Mouse (Mus musculus): ENCODE results near the gene Gm28047. TPM values are rescaled to one million over a fixed set of nuclear protein-coding genes. Genes with fewer than 3 reads are reported as not detected.
A peak's percentile ranks its signal among the peaks of the same experiment; 100 is the strongest.

Gene Gm28047
- total and polyA plus RNA-seq, 2 experiments from 2014 or later: not detected

GRCm38 (mm10) chr15:102562491-102562890 lies 62.4 kb downstream of the Gm28047 start:
- TF ChIP-seq EP300 (IDR thresholded peaks at IDR 0.05; ENCODE audit: low read depth): no peak
- no peak for TF ChIP-seq CTCF (IDR thresholded peaks at IDR 0.05; ENCODE audit: low read depth)
- ATAC-seq (ENCODE audit: insufficient read depth, low read depth) (no peak), DNase-seq (ENCODE audit: low spot score) (no peak)
- H3K4me1 ChIP-seq (ENCODE audit: control insufficient read depth, insufficient read depth): no peaks in the 10 kb centered on the region
- peaks cover 12% of the 10 kb centered on the region for H3K36me3 ChIP-seq (replicated peaks; ENCODE audit: control insufficient read depth, insufficient read depth, low read length)
- no peak overlapping the region for H3K27ac ChIP-seq (ENCODE audit: low read depth)
- H3K9me3 ChIP-seq (replicated peaks; ENCODE audit: control insufficient read depth, low read length): no peaks in the 10 kb centered on the region
- no peaks in the 10 kb centered on the region for H3K27me3 ChIP-seq (ENCODE audit: control insufficient read depth, insufficient read depth, low read length)
- no peak overlapping the region for H3K9ac ChIP-seq (replicated peaks; ENCODE audit: low read depth, low read length)
- no peak overlapping the region for H3K4me2 ChIP-seq (ENCODE audit: low read depth, low read length)
- 86% methylated on average over 1 of the region's 1 CpGs for WGBS
- no peak overlapping the region for H3K4me3 ChIP-seq (ENCODE audit: low read depth, low read length)

DNA sequence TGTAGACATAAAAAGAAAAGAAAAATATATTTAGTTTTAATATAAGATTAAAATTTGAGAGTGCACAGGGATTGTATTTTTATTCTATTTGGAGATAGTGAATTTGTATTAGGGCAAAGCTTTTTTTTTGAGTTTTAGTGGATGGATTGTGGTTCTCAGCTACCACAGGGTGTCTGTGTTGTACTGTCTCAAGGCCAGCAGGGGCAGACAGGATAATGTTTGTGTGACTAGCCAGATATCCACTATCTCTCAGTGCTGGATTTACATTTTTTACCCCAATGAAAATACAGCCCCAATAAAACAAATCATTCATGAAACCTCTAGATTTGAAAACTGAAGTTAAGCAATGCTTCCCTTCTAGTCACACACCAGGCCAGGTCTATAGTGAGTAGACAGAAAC lies 67.3 kb downstream of the Gm28047 start:
- peaks cover 59% of the 10 kb centered on the region for H3K36me3 ChIP-seq (replicated peaks; ENCODE audit: control insufficient read depth, insufficient read depth, low read length)
- H3K9ac ChIP-seq (replicated peaks; ENCODE audit: low read depth, low read length): no peak overlapping the region
- H3K27me3 ChIP-seq (ENCODE audit: control insufficient read depth, insufficient read depth, low read length): no peaks in the 10 kb centered on the region
- H3K4me2 ChIP-seq (ENCODE audit: low read depth, low read length): no peak overlapping the region
- H3K27ac ChIP-seq (ENCODE audit: low read depth): no peak overlapping the region
- TF ChIP-seq CTCF (IDR thresholded peaks at IDR 0.05; ENCODE audit: low read depth) (peak; percentile 11; the same call in 1 of the 2 replicates), EP300 (IDR thresholded peaks at IDR 0.05; ENCODE audit: low read depth) (no peak)
- ATAC-seq (ENCODE audit: insufficient read depth, low read depth) (no peak), DNase-seq (ENCODE audit: low spot score) (no peak)
- H3K4me1 ChIP-seq (ENCODE audit: control insufficient read depth, insufficient read depth): no peaks in the 10 kb centered on the region
- no peak overlapping the region for H3K4me3 ChIP-seq (ENCODE audit: low read depth, low read length)
- no peaks in the 10 kb centered on the region for H3K9me3 ChIP-seq (replicated peaks; ENCODE audit: control insufficient read depth, low read length)

- 97% methylated on average over 1 of the region's 1 CpGs for WGBS
- ATAC-seq (ENCODE audit: insufficient read depth, low read depth): no peak
These were observed 69.3 kb downstream of the Gm28047 start for GRCm38 (mm10) chr15:102555581-102555980.

GRCm38 (mm10) chr15:102552599-102552998 lies 72.3 kb downstream of the Gm28047 start:
- DNase-seq (ENCODE audit: low spot score) (no peak), ATAC-seq (ENCODE audit: insufficient read depth, low read depth) (no peak)
- H3K4me1 ChIP-seq (ENCODE audit: control insufficient read depth, insufficient read depth): no peaks in the 10 kb centered on the region
- H3K36me3 ChIP-seq (replicated peaks; ENCODE audit: control insufficient read depth, insufficient read depth, low read length): peaks cover 71% of the 10 kb centered on the region
- TF ChIP-seq CTCF (IDR thresholded peaks at IDR 0.05; ENCODE audit: low read depth) (no peak), EP300 (IDR thresholded peaks at IDR 0.05; ENCODE audit: low read depth) (no peak)
- H3K9me3 ChIP-seq (replicated peaks; ENCODE audit: control insufficient read depth, low read length): no peaks in the 10 kb centered on the region
- H3K9ac ChIP-seq (replicated peaks; ENCODE audit: low read depth, low read length): no peak overlapping the region
- H3K27ac ChIP-seq (ENCODE audit: low read depth): no peak overlapping the region
- no peak overlapping the region for H3K4me3 ChIP-seq (ENCODE audit: low read depth, low read length)
- 92% methylated on average over 5 of the region's 5 CpGs for WGBS
- H3K4me2 ChIP-seq (ENCODE audit: low read depth, low read length): no peak overlapping the region
- no peaks in the 10 kb centered on the region for H3K27me3 ChIP-seq (ENCODE audit: control insufficient read depth, insufficient read depth, low read length)

More at GRCm38 (mm10) chr15:102555581-102555980, 69.3 kb downstream of the Gm28047 start:
- Histone ChIP-seq H3K27me3 (ENCODE audit: control insufficient read depth, insufficient read depth, low read length) (no peaks in the 10 kb centered on the region), H3K36me3 (replicated peaks; ENCODE audit: control insufficient read depth, insufficient read depth, low read length) (peaks cover 70% of the 10 kb centered on the region), H3K4me2 (ENCODE audit: low read depth, low read length) (no peak overlapping the region), H3K27ac (ENCODE audit: low read depth) (no peak overlapping the region), H3K9ac (replicated peaks; ENCODE audit: low read depth, low read length) (no peak overlapping the region), H3K4me1 (ENCODE audit: control insufficient read depth, insufficient read depth) (no peaks in the 10 kb centered on the region), H3K9me3 (replicated peaks; ENCODE audit: control insufficient read depth, low read length) (no peaks in the 10 kb centered on the region), H3K4me3 (ENCODE audit: low read depth, low read length) (no peak overlapping the region)
- TF ChIP-seq EP300 (IDR thresholded peaks at IDR 0.05; ENCODE audit: low read depth) (no peak), CTCF (IDR thresholded peaks at IDR 0.05; ENCODE audit: low read depth) (no peak)
- no peak for DNase-seq (ENCODE audit: low spot score)

- 84% methylated on average over 3 of the region's 3 CpGs for WGBS
- TF ChIP-seq EP300 (IDR thresholded peaks at IDR 0.05; ENCODE audit: low read depth): no peak
- TF ChIP-seq CTCF (IDR thresholded peaks at IDR 0.05; ENCODE audit: low read depth): no peak
- Histone ChIP-seq H3K4me3 (ENCODE audit: low read depth, low read length) (no peak overlapping the region), H3K36me3 (replicated peaks; ENCODE audit: control insufficient read depth, insufficient read depth, low read length) (peaks cover 64% of the 10 kb centered on the region), H3K27me3 (ENCODE audit: control insufficient read depth, insufficient read depth, low read length) (no peaks in the 10 kb centered on the region), H3K4me1 (ENCODE audit: control insufficient read depth, insufficient read depth) (peaks cover 3% of the 10 kb centered on the region; the same call in 1 of the 2 replicates), H3K4me2 (ENCODE audit: low read depth, low read length) (no peak overlapping the region), H3K9me3 (replicated peaks; ENCODE audit: control insufficient read depth, low read length) (no peaks in the 10 kb centered on the region), H3K9ac (replicated peaks; ENCODE audit: low read depth, low read length) (no peak overlapping the region), H3K27ac (ENCODE audit: low read depth) (peak overlapping the region; percentile 78)
- DNase-seq (ENCODE audit: low spot score) (no peak), ATAC-seq (ENCODE audit: insufficient read depth, low read depth) (peak; percentile 39; the same call in 1 of the 2 replicates)
These were observed 77.4 kb downstream of the Gm28047 start for GRCm38 (mm10) chr15:102547478-102547877.
